Mouse (Mus musculus): Measurements from ENCODE around the gene Rin1. TPM values are rescaled to one million over a fixed set of nuclear protein-coding genes. Genes with fewer than 3 reads are reported as not detected.
"Not testable (repeated sequence)": the region's sequence is repeated elsewhere in the genome, so short reads cannot be mapped to it uniquely, and the experiment has no call there.

Gene Rin1
- polyA plus RNA-seq, 1 experiment from 2014 or later, result 0.64 TPM

GRCm38 (mm10) chr19:5084834-5085144 is 34.5 kb downstream of the Rin1 start:
- Histone ChIP-seq H3K27me3 (replicated peaks; ENCODE audit: control insufficient read depth, insufficient read depth, low read length) (peaks cover 41% of the 10 kb centered on the region), H3K4me2 (ENCODE audit: low read length) (peak overlapping the region; percentile 73), H3K4me1 (ENCODE audit: control insufficient read depth, insufficient read depth, low read depth, low read length) (peaks cover 16% of the 10 kb centered on the region), H3K9me3 (ENCODE audit: control insufficient read depth, low read length) (no peaks in the 10 kb centered on the region), H3K27ac (ENCODE audit: low read depth, low read length) (peak overlapping the region; percentile 64; the same call in 1 of the 2 replicates), H3K36me3 (ENCODE audit: control insufficient read depth, insufficient read depth, low read length) (peaks cover 8% of the 10 kb centered on the region), H3K4me3 (ENCODE audit: low read length) (peak overlapping the region; percentile 70), H3K9ac (ENCODE audit: low read depth, low read length) (peak overlapping the region; percentile 84)
- no peak for ATAC-seq
- 3% methylated on average over 15 of the region's 15 CpGs for WGBS

GRCm38 (mm10) chr19:5085145-5085863 is 35.0 kb downstream of the Rin1 start, which contains the start of gene Tmem151a:
Gene Tmem151a (minus strand): TSS chr19:5085531.
- no peak for ATAC-seq
- Histone ChIP-seq H3K27me3 (replicated peaks; ENCODE audit: control insufficient read depth, insufficient read depth, low read length) (peaks cover 35% of the 10 kb centered on the region), H3K36me3 (ENCODE audit: control insufficient read depth, insufficient read depth, low read length) (peaks cover 11% of the 10 kb centered on the region), H3K4me2 (ENCODE audit: low read length) (peak within 1 kb of the TSS; percentile 73), H3K4me1 (ENCODE audit: control insufficient read depth, insufficient read depth, low read depth, low read length) (peaks cover 16% of the 10 kb centered on the region), H3K4me3 (ENCODE audit: low read length) (peak within 1 kb of the TSS; percentile 70), H3K27ac (ENCODE audit: low read depth, low read length) (peak within 1 kb of the TSS; percentile 64), H3K9ac (ENCODE audit: low read depth, low read length) (peak within 1 kb of the TSS; percentile 84), H3K9me3 (ENCODE audit: control insufficient read depth, low read length) (no peaks in the 10 kb centered on the region)
- under 1% methylated on average over 45 of the region's 69 CpGs for WGBS

GRCm38 (mm10) chr19:5086533-5086932 is 36.3 kb downstream of the Rin1 start:
- not testable (repeated sequence) for H3K9ac ChIP-seq (ENCODE audit: low read depth, low read length); ATAC-seq; H3K4me3 ChIP-seq (ENCODE audit: low read length); H3K4me2 ChIP-seq (ENCODE audit: low read length); H3K9me3 ChIP-seq (ENCODE audit: control insufficient read depth, low read length); H3K27ac ChIP-seq (ENCODE audit: low read depth, low read length)
- Histone ChIP-seq H3K4me1 (ENCODE audit: control insufficient read depth, insufficient read depth, low read depth, low read length) (peaks cover 16% of the 10 kb centered on the region), H3K36me3 (ENCODE audit: control insufficient read depth, insufficient read depth, low read length) (peaks cover 14% of the 10 kb centered on the region; the same call in 1 of the 2 replicates), H3K27me3 (replicated peaks; ENCODE audit: control insufficient read depth, insufficient read depth, low read length) (peaks cover 28% of the 10 kb centered on the region)
- WGBS, result 54% methylated on average over 4 of the region's 4 CpGs

- peaks cover 16% of the 10 kb centered on the region for H3K4me1 ChIP-seq (ENCODE audit: control insufficient read depth, insufficient read depth, low read depth, low read length)
- peaks cover 22% of the 10 kb centered on the region for H3K36me3 ChIP-seq (ENCODE audit: control insufficient read depth, insufficient read depth, low read length)
- peaks cover 12% of the 10 kb centered on the region for H3K27me3 ChIP-seq (replicated peaks; ENCODE audit: control insufficient read depth, insufficient read depth, low read length)
- peak within 1 kb of the TSS; percentile 63 for H3K4me3 ChIP-seq (ENCODE audit: low read length)
- no peaks in the 10 kb centered on the region for H3K9me3 ChIP-seq (ENCODE audit: control insufficient read depth, low read length)
- ATAC-seq, result peak; percentile 95
- peak within 1 kb of the TSS; percentile 77 for H3K4me2 ChIP-seq (ENCODE audit: low read length)
- peak within 1 kb of the TSS; percentile 71 for H3K9ac ChIP-seq (ENCODE audit: low read depth, low read length)
- H3K27ac ChIP-seq (ENCODE audit: low read depth, low read length), result peak within 1 kb of the TSS; percentile 86
- WGBS, result under 1% methylated on average over 56 of the region's 58 CpGs
Measured at GRCm38 (mm10) chr19:5087884-5088728, 37.8 kb downstream of the Rin1 start, which contains the start of gene Yif1a. Gene Yif1a (plus strand): TSS chr19:5088538.

- H3K4me2 ChIP-seq (ENCODE audit: low read length), result peak overlapping the region; percentile 72
- H3K9ac ChIP-seq (ENCODE audit: low read depth, low read length), result peak overlapping the region; percentile 71
- H3K27me3 ChIP-seq (replicated peaks; ENCODE audit: control insufficient read depth, insufficient read depth, low read length), result peaks cover 8% of the 10 kb centered on the region
- H3K9me3 ChIP-seq (ENCODE audit: control insufficient read depth, low read length), result no peaks in the 10 kb centered on the region
- WGBS, result 95% methylated on average over 4 of the region's 4 CpGs
- no peak overlapping the region for H3K27ac ChIP-seq (ENCODE audit: low read depth, low read length)
- ATAC-seq, result no peak
- H3K4me1 ChIP-seq (ENCODE audit: control insufficient read depth, insufficient read depth, low read depth, low read length), result peaks cover 26% of the 10 kb centered on the region
- H3K4me3 ChIP-seq (ENCODE audit: low read length), result peak overlapping the region; percentile 63
- H3K36me3 ChIP-seq (ENCODE audit: control insufficient read depth, insufficient read depth, low read length), result peaks cover 27% of the 10 kb centered on the region
Measured at GRCm38 (mm10) chr19:5089324-5089723, 39.0 kb downstream of the Rin1 start.

- H3K36me3 ChIP-seq (ENCODE audit: control insufficient read depth, insufficient read depth, low read length), result peaks cover 27% of the 10 kb centered on the region
- no peak overlapping the region for H3K4me3 ChIP-seq (ENCODE audit: low read length)
- H3K9me3 ChIP-seq (ENCODE audit: control insufficient read depth, low read length), result no peaks in the 10 kb centered on the region
- H3K27me3 ChIP-seq (replicated peaks; ENCODE audit: control insufficient read depth, insufficient read depth, low read length), result no peaks in the 10 kb centered on the region
- H3K4me1 ChIP-seq (ENCODE audit: control insufficient read depth, insufficient read depth, low read depth, low read length), result peaks cover 50% of the 10 kb centered on the region
- whole genome bisulfite sequencing, result 87% methylated on average over 10 of the region's 10 CpGs
- ATAC-seq, result no peak
- no peak overlapping the region for H3K4me2 ChIP-seq (ENCODE audit: low read length)
- H3K27ac ChIP-seq (ENCODE audit: low read depth, low read length), result no peak overlapping the region
- no peak overlapping the region for H3K9ac ChIP-seq (ENCODE audit: low read depth, low read length)
Measured at GRCm38 (mm10) chr19:5092083-5092482, 41.8 kb downstream of the Rin1 start.

- Histone ChIP-seq H3K9ac (ENCODE audit: low read depth, low read length) (peak overlapping the region; percentile 1; the same call in 1 of the 2 replicates), H3K36me3 (ENCODE audit: control insufficient read depth, insufficient read depth, low read length) (peaks cover 27% of the 10 kb centered on the region), H3K9me3 (ENCODE audit: control insufficient read depth, low read length) (no peaks in the 10 kb centered on the region), H3K27me3 (replicated peaks; ENCODE audit: control insufficient read depth, insufficient read depth, low read length) (no peaks in the 10 kb centered on the region), H3K27ac (ENCODE audit: low read depth, low read length) (peak overlapping the region; percentile 80; the same call in 1 of the 2 replicates), H3K4me3 (ENCODE audit: low read length) (no peak overlapping the region), H3K4me1 (ENCODE audit: control insufficient read depth, insufficient read depth, low read depth, low read length) (peaks cover 46% of the 10 kb centered on the region), H3K4me2 (ENCODE audit: low read length) (peak overlapping the region; percentile 78)
- ATAC-seq, result no peak
- WGBS, result 66% methylated on average over 12 of the region's 12 CpGs
Measured at GRCm38 (mm10) chr19:5093481-5094242, 43.4 kb downstream of the Rin1 start.

- Histone ChIP-seq H3K27me3 (replicated peaks; ENCODE audit: control insufficient read depth, insufficient read depth, low read length) (no peaks in the 10 kb centered on the region), H3K36me3 (ENCODE audit: control insufficient read depth, insufficient read depth, low read length) (peaks cover 27% of the 10 kb centered on the region), H3K9me3 (ENCODE audit: control insufficient read depth, low read length) (no peaks in the 10 kb centered on the region), H3K9ac (ENCODE audit: low read depth, low read length) (peak overlapping the region; percentile 59), H3K4me3 (ENCODE audit: low read length) (peak overlapping the region; percentile 33), H3K4me1 (ENCODE audit: control insufficient read depth, insufficient read depth, low read depth, low read length) (peaks cover 48% of the 10 kb centered on the region), H3K4me2 (ENCODE audit: low read length) (peak overlapping the region; percentile 78), H3K27ac (ENCODE audit: low read depth, low read length) (peak overlapping the region; percentile 80)
- ATAC-seq, result peak; percentile 65
- under 1% methylated on average over 21 of the region's 21 CpGs for WGBS
Measured at GRCm38 (mm10) chr19:5094243-5094632, 44.0 kb downstream of the Rin1 start.

Data from hindbrain, embryonic 16.5 days (tissue).